Mouse (Mus musculus) myocyte (in vitro differentiated cells): ENCODE data around the gene 2310007B03Rik. TPM values are rescaled to one million over a fixed set of nuclear protein-coding genes. Genes with fewer than 3 reads are reported as not detected.

ENCODE experiments used
- H3K27me3 ChIP-seq: one replicate; pipeline ENCODE4 v1.6.1; 2011; ENCODE audit not compliant: control insufficient read depth, insufficient read depth, insufficient read length
- H3K36me3 ChIP-seq: one replicate; pipeline ENCODE4 v1.6.1; 2011; ENCODE audit not compliant: control insufficient read depth, insufficient read depth
- H3K4me2 ChIP-seq: one replicate; pipeline ENCODE4 v1.6.1; 2011; ENCODE audit warnings: low read depth, control low read depth
- H3K4me3 ChIP-seq: one replicate; pipeline ENCODE4 v1.5.1; 2011; ENCODE audit warnings: mild to moderate bottlenecking, control low read depth, moderate library complexity
- H3K79me2 ChIP-seq: one replicate; pipeline ENCODE4 v1.6.1; 2011; ENCODE audit not compliant: control insufficient read depth, insufficient read depth
- H3ac ChIP-seq: one replicate; pipeline ENCODE4 v1.6.1; 2011; ENCODE audit not compliant: control insufficient read depth, insufficient read length
- CEBPB ChIP-seq: IDR thresholded peaks from 2 replicates; pipeline ENCODE4 v1.6.1; 2011; ENCODE audit warnings: mild to moderate bottlenecking, moderate library complexity; ENCODE audit not compliant: poor library complexity, insufficient read depth, severe bottlenecking
- E2F4 ChIP-seq: IDR thresholded peaks from one replicate; pipeline ENCODE4 v1.6.1; 2011; ENCODE audit warnings: mild to moderate bottlenecking, control low read depth, moderate library complexity; ENCODE audit not compliant: insufficient read depth
- MAX ChIP-seq: IDR thresholded peaks from one replicate; pipeline ENCODE4 v1.6.1; 2011; ENCODE audit warnings: low read depth, mild to moderate bottlenecking, control low read depth
- MYOD1 ChIP-seq, 3 experiments: IDR thresholded peaks; one replicate each; pipeline ENCODE4 v1.6.1; 2011; ENCODE audit warnings: control low read depth in 2 of 3, low read depth in 2 of 3, mild to moderate bottlenecking in 2 of 3, moderate library complexity in 1 of 3; ENCODE audit not compliant: insufficient read length in 2 of 3, control insufficient read depth in 1 of 3
- MYOG ChIP-seq, 3 experiments: IDR thresholded peaks; one replicate each; pipeline ENCODE4 v1.6.1; 2011; ENCODE audit warnings: control low read depth in 2 of 3, low read depth in 2 of 3, mild to moderate bottlenecking in 2 of 3; ENCODE audit not compliant: insufficient read length in 2 of 3, control insufficient read depth in 1 of 3, insufficient read depth in 1 of 3
- POLR2A ChIP-seq: IDR thresholded peaks from one replicate; pipeline ENCODE4 v1.6.1; 2011; ENCODE audit warnings: low read depth, mild to moderate bottlenecking, control low read depth, moderate library complexity; ENCODE audit not compliant: insufficient read length
- POLR2AphosphoS2 ChIP-seq: IDR thresholded peaks from one replicate; pipeline ENCODE4 v1.6.1; 2011; ENCODE audit warnings: low read depth, control low read depth; ENCODE audit not compliant: insufficient read length
- REST ChIP-seq: IDR thresholded peaks from one replicate; pipeline ENCODE4 v1.6.1; 2011; ENCODE audit warnings: mild to moderate bottlenecking, control low read depth, moderate library complexity; ENCODE audit not compliant: insufficient read depth, insufficient read length
- SRF ChIP-seq: IDR thresholded peaks from one replicate; pipeline ENCODE4 v1.6.1; 2011; ENCODE audit warnings: low read depth; ENCODE audit not compliant: control insufficient read depth, insufficient read length
- TCF12 ChIP-seq: IDR thresholded peaks from one replicate; pipeline ENCODE4 v1.6.1; 2011; ENCODE audit warnings: mild to moderate bottlenecking, control low read depth; ENCODE audit not compliant: poor library complexity, insufficient read depth, severe bottlenecking
- TCF3 ChIP-seq: IDR thresholded peaks from one replicate; pipeline ENCODE4 v1.6.1; 2011; ENCODE audit warnings: low read depth, control low read depth; ENCODE audit not compliant: insufficient read length
- USF1 ChIP-seq: IDR thresholded peaks from one replicate; pipeline ENCODE4 v1.6.1; 2011; ENCODE audit warnings: low read depth, mild to moderate bottlenecking, control low read depth, moderate library complexity
- polyA plus RNA-seq: library from polyadenylated mRNA; unstranded; fragments of >200 nt; fragmentation: generic; extraction: Trizol; gene quantifications from one replicate; pipeline ENCODE4 v1.2.1, GENCODE M21; 2012; ENCODE audit warnings: missing spikeins

The 2310007B03Rik gene
- polyA plus RNA-seq, 1 experiment: 0.06 TPM

DNA sequence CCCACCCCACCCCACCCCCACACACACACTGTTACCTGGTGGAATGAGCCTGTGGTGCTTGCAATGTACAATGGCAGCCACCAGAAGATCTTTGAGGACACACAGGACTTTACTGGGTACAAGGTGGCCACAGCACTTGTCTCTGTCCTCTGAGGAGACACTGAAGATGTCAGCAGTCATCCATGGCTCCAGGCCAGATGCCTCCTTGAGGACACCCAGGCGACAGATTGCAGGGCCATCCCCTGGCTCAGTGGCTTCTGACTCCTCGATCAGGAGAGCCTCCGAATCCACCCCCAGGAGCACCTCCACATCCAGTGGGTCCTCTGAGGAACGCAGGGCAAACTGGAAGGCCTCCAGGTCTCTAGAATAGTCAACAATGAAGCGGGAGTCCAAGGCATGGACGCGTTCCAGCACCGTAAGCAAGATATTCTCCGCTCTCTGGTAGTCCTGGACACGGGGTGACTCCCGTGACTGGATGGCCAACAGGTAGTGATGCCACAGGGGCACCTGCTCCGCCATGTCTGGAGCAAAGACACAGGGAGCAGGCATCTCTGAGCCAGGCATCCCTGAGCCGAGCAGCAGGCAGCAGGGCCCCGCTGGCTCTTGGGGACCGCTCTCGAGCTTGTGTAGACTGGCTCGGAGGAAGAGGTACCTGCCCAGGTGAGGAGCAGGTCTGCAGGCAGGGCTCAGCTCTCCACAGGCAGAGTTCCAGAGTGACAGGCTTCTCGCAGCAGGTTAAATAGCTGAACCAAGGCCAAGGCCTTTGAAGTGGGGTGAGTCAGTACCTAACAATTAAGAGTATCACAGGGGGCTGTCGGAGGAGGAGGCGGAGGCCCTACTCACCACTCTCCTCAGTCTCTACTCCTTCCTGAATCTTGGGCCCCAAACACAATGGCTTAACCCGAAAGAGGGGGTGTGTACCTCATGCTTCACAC lies 915 bp downstream of the 2310007B03Rik start:
- H3ac ChIP-seq: no peak overlapping the region
- H3K36me3 ChIP-seq: no peaks in the 10 kb centered on the region
- no peaks in the 10 kb centered on the region for H3K27me3 ChIP-seq
- no peaks in the 10 kb centered on the region for H3K79me2 ChIP-seq
- no peak overlapping the region for H3K4me2 ChIP-seq
- no peak overlapping the region for H3K4me3 ChIP-seq
- TF ChIP-seq POLR2AphosphoS2 (no peak), MYOG (IDR thresholded peaks at IDR 0.05; ENCODE audit: control insufficient read depth in 1 of 3, insufficient read depth in 1 of 3, insufficient read length in 2 of 3, low read depth in 2 of 3) (no peak), CEBPB (no peak), E2F4 (no peak)

DNA sequence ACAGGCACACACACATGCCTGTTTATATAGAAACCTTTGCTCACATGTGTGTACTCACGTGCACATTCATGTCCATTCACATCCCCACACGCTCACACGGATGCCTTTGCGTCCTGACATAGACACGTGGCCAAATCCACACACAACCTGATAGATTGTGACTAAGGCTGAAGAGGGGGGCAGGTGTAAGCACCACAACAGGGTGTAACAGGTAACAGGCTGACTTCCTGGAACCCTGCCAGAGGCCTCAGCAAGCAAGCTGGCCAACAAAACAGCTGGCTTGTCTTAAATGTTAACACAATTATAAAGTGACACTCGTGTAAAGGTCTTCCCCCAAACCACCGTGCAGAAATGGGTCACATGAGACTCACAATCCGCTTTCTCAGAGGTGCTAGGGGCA lies 1.8 kb downstream of the 2310007B03Rik start:
- Histone ChIP-seq H3K27me3 (no peaks in the 10 kb centered on the region), H3K4me2 (no peak overlapping the region), H3ac (no peak overlapping the region), H3K79me2 (no peaks in the 10 kb centered on the region), H3K36me3 (no peaks in the 10 kb centered on the region), H3K4me3 (no peak overlapping the region)
- TF ChIP-seq E2F4: no peak
- TF ChIP-seq USF1: no peak
- no peak for TF ChIP-seq POLR2A
- TF ChIP-seq REST: no peak
- no peak for TF ChIP-seq POLR2AphosphoS2
- TF ChIP-seq MYOD1 (IDR thresholded peaks at IDR 0.05; ENCODE audit: control insufficient read depth in 1 of 3, insufficient read length in 2 of 3, low read depth in 2 of 3): no peak
- TF ChIP-seq CEBPB: no peak
- TF ChIP-seq MYOG (IDR thresholded peaks at IDR 0.05; ENCODE audit: control insufficient read depth in 1 of 3, insufficient read depth in 1 of 3, insufficient read length in 2 of 3, low read depth in 2 of 3): no peak
- no peak for TF ChIP-seq TCF3
- no peak for TF ChIP-seq TCF12
- no peak for TF ChIP-seq MAX

DNA sequence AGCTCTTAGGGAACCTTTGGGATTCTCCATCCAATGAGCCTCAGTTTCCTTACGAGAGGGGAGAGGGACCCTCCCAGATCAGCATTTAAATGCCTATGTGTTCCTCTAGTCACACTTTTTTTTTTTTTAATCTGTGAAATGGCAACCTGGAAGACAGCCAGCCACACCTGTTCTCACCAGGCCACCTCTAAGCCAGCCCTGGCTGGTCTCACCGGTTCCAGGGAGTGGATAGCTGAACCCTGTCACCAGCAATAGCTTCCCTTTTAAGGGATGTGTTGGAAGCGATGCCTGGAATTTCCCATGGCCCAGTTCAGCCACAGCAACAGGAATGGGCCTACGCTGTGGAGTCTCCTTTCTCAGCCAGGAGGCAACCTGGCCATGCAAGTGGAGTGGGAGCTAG lies 3.2 kb downstream of the 2310007B03Rik start:
- no peaks in the 10 kb centered on the region for H3K36me3 ChIP-seq
- no peak overlapping the region for H3K4me3 ChIP-seq
- H3ac ChIP-seq: no peak overlapping the region
- H3K27me3 ChIP-seq: no peaks in the 10 kb centered on the region
- H3K4me2 ChIP-seq: no peak overlapping the region
- no peaks in the 10 kb centered on the region for H3K79me2 ChIP-seq
- no peak for TF ChIP-seq TCF3
- TF ChIP-seq SRF: no peak
- TF ChIP-seq E2F4: no peak
- TF ChIP-seq REST: no peak
- no peak for TF ChIP-seq MAX
- TF ChIP-seq POLR2AphosphoS2: no peak
- no peak for TF ChIP-seq CEBPB
- TF ChIP-seq MYOG (IDR thresholded peaks at IDR 0.05; ENCODE audit: control insufficient read depth in 1 of 3, insufficient read depth in 1 of 3, insufficient read length in 2 of 3, low read depth in 2 of 3): no peak

DNA sequence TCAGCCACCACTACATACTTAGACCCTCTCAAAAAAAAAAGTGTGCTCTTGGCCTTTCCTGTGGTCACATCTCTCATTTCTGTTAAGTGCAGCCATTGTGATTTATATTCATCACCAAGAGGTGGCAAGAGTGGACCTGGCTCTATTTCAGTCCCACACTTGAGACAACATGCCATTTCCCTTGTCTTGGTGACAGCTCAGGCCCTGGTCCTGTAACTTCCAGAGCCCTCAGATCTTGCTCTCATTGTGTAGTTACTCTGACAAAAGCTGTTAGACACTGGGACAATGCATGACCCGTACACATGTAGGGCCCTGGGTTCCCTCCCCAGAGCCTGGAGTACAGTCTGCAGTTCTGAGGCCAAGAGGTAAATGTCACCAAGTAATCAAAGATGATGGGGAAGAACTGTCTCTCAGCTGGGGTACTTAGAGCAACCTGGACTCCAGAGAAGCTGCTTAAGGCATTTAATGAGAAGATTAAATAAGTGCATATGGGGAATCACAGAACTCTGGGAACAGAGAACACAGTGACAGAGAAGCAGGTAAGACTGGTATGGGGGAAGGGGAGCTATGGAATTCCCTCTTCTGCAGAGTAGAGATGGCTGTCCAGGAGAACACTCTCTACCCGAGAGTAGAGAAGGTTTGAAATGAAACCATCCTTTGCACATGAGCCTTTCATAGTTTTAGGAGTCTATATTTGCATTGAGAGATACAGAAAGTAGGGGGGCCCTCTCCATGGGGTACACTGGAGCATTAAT lies 9.7 kb downstream of the 2310007B03Rik start:
- peaks cover 12% of the 10 kb centered on the region for H3K27me3 ChIP-seq
- H3ac ChIP-seq: no peak overlapping the region
- no peak overlapping the region for H3K4me3 ChIP-seq
- no peak overlapping the region for H3K4me2 ChIP-seq
- no peaks in the 10 kb centered on the region for H3K79me2 ChIP-seq
- H3K36me3 ChIP-seq: no peaks in the 10 kb centered on the region
- TF ChIP-seq SRF: no peak

DNA sequence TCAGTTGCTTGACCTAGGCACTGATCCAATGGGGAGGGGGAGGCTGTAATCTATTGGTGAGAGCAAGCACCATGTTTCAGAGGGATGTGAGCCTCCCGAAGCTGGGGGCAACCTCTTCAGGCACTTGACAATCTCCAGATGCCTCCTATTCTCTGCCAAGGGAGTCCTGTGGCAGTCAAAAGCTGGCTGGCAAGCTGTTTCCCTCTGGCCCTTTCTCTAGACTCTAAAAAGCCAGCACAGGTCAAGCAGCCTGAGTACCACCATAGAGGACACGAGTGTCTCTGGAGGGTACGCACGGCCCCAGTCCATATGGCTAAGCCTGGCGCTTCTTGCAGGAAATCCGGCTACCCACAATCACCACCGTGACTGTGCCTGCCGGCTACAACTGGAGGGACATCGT lies 16.6 kb downstream of the 2310007B03Rik start:
- TF ChIP-seq SRF (no peak), POLR2AphosphoS2 (no peak), REST (no peak), TCF3 (no peak), E2F4 (no peak), MYOD1 (IDR thresholded peaks at IDR 0.05; ENCODE audit: control insufficient read depth in 1 of 3, insufficient read length in 2 of 3, low read depth in 2 of 3) (no peak), POLR2A (no peak), USF1 (no peak)
- no peaks in the 10 kb centered on the region for H3K79me2 ChIP-seq
- no peak overlapping the region for H3K4me2 ChIP-seq
- no peak overlapping the region for H3ac ChIP-seq
- peaks cover 2% of the 10 kb centered on the region for H3K27me3 ChIP-seq
- H3K4me3 ChIP-seq: no peak overlapping the region
- H3K36me3 ChIP-seq: no peaks in the 10 kb centered on the region
